Mouse (Mus musculus) hindbrain, postnatal 0 days (tissue): Measurements from ENCODE around the gene Stk4. TPM values are rescaled to one million over a fixed set of nuclear protein-coding genes. Genes with fewer than 3 reads are reported as not detected.

Source experiments
- ATAC-seq: fragments of 200-750 bp; cut with Nextera tagmentation; 2 replicates; pipeline ENCODE4 v1.8.0; 2017; ENCODE audit warnings: mild to moderate bottlenecking, moderate TSS enrichment, moderate library complexity
- DNase-seq: peaks from one replicate; pipeline ENCODE4 v3.0.0-alpha.2; 2015; ENCODE audit warnings: low spot score
- H3K27ac ChIP-seq: fragments of 300-500 bp; sonication (generic); 2 replicates; pipeline ENCODE4 v1.5.1; 2014; ENCODE audit warnings: mild to moderate bottlenecking
- H3K27me3 ChIP-seq: fragments of 300-500 bp; sonication (generic); 2 replicates; pipeline ENCODE4 v1.6.1; 2014; ENCODE audit warnings: low read length, mixed read lengths; ENCODE audit not compliant: insufficient read depth
- H3K36me3 ChIP-seq: fragments of 300-500 bp; sonication (generic); 2 replicates; pipeline ENCODE4 v1.6.1; 2014; ENCODE audit warnings: low read length, mixed read lengths; ENCODE audit not compliant: insufficient read depth
- H3K4me1 ChIP-seq: fragments of 300-500 bp; sonication (generic); 2 replicates; pipeline ENCODE4 v1.6.1; 2014; ENCODE audit warnings: antibody characterized with exemption, low read length, mixed read lengths; ENCODE audit not compliant: insufficient read depth
- H3K4me2 ChIP-seq: fragments of 300-500 bp; sonication (generic); 2 replicates; pipeline ENCODE4 v1.6.1; 2014; ENCODE audit warnings: low read depth, mild to moderate bottlenecking, low read length, moderate library complexity, mixed read lengths
- H3K4me3 ChIP-seq: fragments of 300-500 bp; sonication (generic); 2 replicates; pipeline ENCODE4 v1.5.1; 2014; ENCODE audit warnings: low read length
- H3K9ac ChIP-seq: fragments of 300-500 bp; sonication (generic); replicated peaks from 2 replicates; pipeline ENCODE4 v1.6.1; 2014; ENCODE audit warnings: mild to moderate bottlenecking, low read length, moderate library complexity, mixed read lengths
- H3K9me3 ChIP-seq: fragments of 300-500 bp; sonication (generic); 2 replicates; pipeline ENCODE4 v1.6.1; 2016; ENCODE audit warnings: low read length, mixed read lengths
- CTCF ChIP-seq: IDR thresholded peaks from 2 replicates; pipeline ENCODE4 v1.5.1; 2016; ENCODE audit warnings: antibody characterized with exemption, control low read depth, low read depth
- WGBS: fragments of 180-500 bp; shearing (Covaris S2); extraction: QIAGEN DNeasy Blood & Tissue Kit; methylation state at CpG from one replicate; pipeline ENCODE4 v1.1.7; 2014; 5-methylcytosine and 5-hydroxymethylcytosine counted together
- polyA plus RNA-seq: library from polyadenylated mRNA; unstranded; fragments of >200 nt; fragmentation: Nextera tagmentation; extraction: Ambion mirVana; gene quantifications from 2 replicates; pipeline ENCODE4 v1.2.1, GENCODE M21; 2015
- total RNA-seq: library from RNA; depleted of rRNA; stranded (reverse); fragments of >200 nt; gene quantifications from 2 replicates; pipeline ENCODE4 v1.2.3, GENCODE M21; 2014

Gene Stk4
- total and polyA plus RNA-seq, 2 experiments from 2014 or later, result 13.1 to 23.9 TPM

- H3K36me3 ChIP-seq, result peaks cover 15% of the 10 kb centered on the region
- no peaks in the 10 kb centered on the region for H3K27me3 ChIP-seq
- no peak for DNase-seq
- no peak for TF ChIP-seq CTCF
- H3K4me2 ChIP-seq, result no peak overlapping the region
- no peak overlapping the region for H3K4me3 ChIP-seq
- no peaks in the 10 kb centered on the region for H3K4me1 ChIP-seq
- H3K27ac ChIP-seq, result no peak overlapping the region
- WGBS, result 96% methylated on average over 6 of the region's 6 CpGs
- H3K9me3 ChIP-seq, result no peaks in the 10 kb centered on the region
- no peak for ATAC-seq
- no peak overlapping the region for H3K9ac ChIP-seq
Observed at GRCm38 (mm10) chr2:164119503-164119902, 49.4 kb downstream of the Stk4 start.

GRCm38 (mm10) chr2:164123169-164123766 is 53.1 kb downstream of the Stk4 start:
- Histone ChIP-seq H3K4me3 (no peak overlapping the region), H3K36me3 (peaks cover 15% of the 10 kb centered on the region), H3K9ac (no peak overlapping the region), H3K4me2 (no peak overlapping the region), H3K27ac (no peak overlapping the region), H3K27me3 (no peaks in the 10 kb centered on the region), H3K9me3 (no peaks in the 10 kb centered on the region), H3K4me1 (no peaks in the 10 kb centered on the region)
- no peak for DNase-seq
- no peak for ATAC-seq
- WGBS, result 79% methylated on average over 5 of the region's 5 CpGs
- no peak for TF ChIP-seq CTCF

DNA sequence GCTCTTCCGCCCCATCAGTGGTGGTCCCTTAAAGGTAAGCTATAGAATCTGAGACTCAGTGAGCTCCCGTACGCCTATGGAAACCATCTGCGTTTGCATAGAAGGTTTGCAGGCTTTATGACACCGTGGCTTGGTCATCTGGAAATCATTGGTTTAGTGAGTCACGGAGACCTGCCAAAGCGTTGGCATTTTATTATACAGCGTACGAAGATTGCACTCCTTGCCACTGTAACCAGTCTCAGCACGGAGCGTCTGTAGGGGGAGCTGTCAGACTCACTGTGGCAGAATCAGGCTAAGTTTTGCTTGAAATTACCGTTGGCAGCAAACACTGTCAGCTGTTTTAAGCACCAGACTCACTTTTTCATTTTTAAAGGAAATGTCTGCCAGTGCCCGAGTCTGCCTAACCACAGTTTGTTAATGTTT is 56.4 kb downstream of the Stk4 start:
- H3K9ac ChIP-seq, result no peak overlapping the region
- no peak overlapping the region for H3K27ac ChIP-seq
- no peaks in the 10 kb centered on the region for H3K4me1 ChIP-seq
- H3K36me3 ChIP-seq, result 0 out of 2 replicates have a peak, but pooled peaks cover 3% of the 10 kb centered on the region
- DNase-seq (peak; percentile 54), ATAC-seq (no peak)
- H3K9me3 ChIP-seq, result no peaks in the 10 kb centered on the region
- peak; percentile 52 for TF ChIP-seq CTCF
- H3K4me2 ChIP-seq, result no peak overlapping the region
- H3K27me3 ChIP-seq, result no peaks in the 10 kb centered on the region
- 78% methylated on average over 13 of the region's 13 CpGs for WGBS
- no peak overlapping the region for H3K4me3 ChIP-seq

DNA sequence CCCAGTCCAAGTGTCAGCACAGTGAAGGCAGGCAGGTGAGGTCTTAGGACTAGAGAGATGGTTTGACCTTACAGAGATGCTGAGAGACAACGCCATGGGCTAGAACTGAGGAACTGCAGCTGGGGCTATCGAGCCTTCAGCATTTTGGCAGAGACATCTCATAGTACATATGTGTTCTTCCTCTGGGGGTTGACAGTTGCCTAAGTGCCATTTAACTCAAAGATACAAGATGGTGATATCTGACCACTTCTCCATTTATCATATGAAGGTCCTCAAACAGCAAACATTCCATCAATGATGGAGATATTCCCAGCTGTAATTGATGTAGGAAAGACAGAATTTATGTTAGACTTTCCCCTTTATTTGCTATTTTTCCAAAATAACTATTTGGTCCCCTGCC is 57.2 kb downstream of the Stk4 start:
- Histone ChIP-seq H3K36me3 (peaks cover 6% of the 10 kb centered on the region; the same call in 1 of the 2 replicates), H3K9me3 (no peaks in the 10 kb centered on the region), H3K4me1 (no peaks in the 10 kb centered on the region), H3K27me3 (no peaks in the 10 kb centered on the region), H3K4me3 (no peak overlapping the region), H3K9ac (no peak overlapping the region), H3K27ac (no peak overlapping the region), H3K4me2 (no peak overlapping the region)
- TF ChIP-seq CTCF, result no peak
- 89% methylated on average over 2 of the region's 2 CpGs for WGBS
- no peak for DNase-seq
- ATAC-seq, result no peak

DNA sequence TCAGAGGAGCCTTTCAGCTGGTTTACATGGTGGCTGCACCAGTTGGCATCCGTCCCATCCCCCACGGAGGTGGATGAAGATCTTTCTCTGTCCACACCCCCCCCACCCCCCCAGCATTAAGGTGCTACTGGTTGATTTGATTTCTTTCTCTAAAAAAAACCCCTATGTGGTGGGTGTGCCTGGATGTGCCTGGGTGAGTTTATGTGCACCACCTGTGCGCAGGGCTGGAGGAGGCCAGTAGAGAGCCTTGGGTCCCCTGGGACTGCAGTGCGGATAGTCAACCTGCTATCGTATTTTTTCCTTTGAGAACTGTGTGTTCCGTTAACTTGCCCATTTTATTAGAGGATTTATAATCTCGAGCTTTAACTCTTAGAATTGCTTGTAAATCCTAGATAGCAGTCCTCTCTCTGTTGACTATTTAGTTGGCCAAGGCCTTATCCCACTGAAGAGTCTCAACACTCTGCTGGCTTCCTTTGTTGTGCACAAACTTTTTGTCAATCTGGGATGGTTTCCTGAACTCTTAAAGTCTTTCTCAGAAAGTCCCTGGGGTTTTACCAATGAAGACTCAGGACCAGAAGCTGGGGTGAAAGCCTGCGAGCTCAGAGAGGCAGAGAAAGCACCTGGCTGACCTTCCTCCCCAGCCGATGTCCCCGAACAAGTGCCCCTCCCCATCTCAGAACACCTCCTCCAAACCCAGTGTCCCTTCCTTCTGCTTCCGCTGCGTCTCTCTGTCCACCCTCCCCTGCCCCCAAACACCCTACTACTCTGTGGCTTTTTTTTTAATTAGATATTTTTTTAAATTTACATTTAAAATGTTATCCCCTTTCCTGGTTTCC is 58.7 kb downstream of the Stk4 start:
- Histone ChIP-seq H3K4me1 (no peaks in the 10 kb centered on the region), H3K4me2 (no peak overlapping the region), H3K9me3 (no peaks in the 10 kb centered on the region), H3K36me3 (peaks cover 6% of the 10 kb centered on the region; the same call in 1 of the 2 replicates), H3K27ac (no peak overlapping the region), H3K27me3 (no peaks in the 10 kb centered on the region), H3K9ac (no peak overlapping the region), H3K4me3 (no peak overlapping the region)
- ATAC-seq (no peak), DNase-seq (no peak)
- TF ChIP-seq CTCF, result no peak
- 90% methylated on average over 12 of the region's 12 CpGs for WGBS

GRCm38 (mm10) chr2:164131586-164131985 is 61.5 kb downstream of the Stk4 start:
- no peak for TF ChIP-seq CTCF
- 79% methylated on average over 1 of the region's 1 CpGs for WGBS
- no peak for ATAC-seq

More at GRCm38 (mm10) chr2:164131586-164131985, 61.5 kb downstream of the Stk4 start:
- Histone ChIP-seq H3K27ac (no peak overlapping the region), H3K9me3 (no peaks in the 10 kb centered on the region), H3K4me1 (peaks cover 5% of the 10 kb centered on the region; the same call in 1 of the 2 replicates), H3K4me3 (no peak overlapping the region), H3K27me3 (no peaks in the 10 kb centered on the region), H3K9ac (no peak overlapping the region), H3K36me3 (peaks cover 6% of the 10 kb centered on the region; the same call in 1 of the 2 replicates), H3K4me2 (no peak overlapping the region)
- no peak for DNase-seq
